Mouse (Mus musculus) midbrain, embryonic 12.5 days (tissue): ENCODE data around the gene Nfxl1. TPM values are rescaled to one million over a fixed set of nuclear protein-coding genes. Genes with fewer than 3 reads are reported as not detected.

Experiments used
- ATAC-seq: fragments of 200-750 bp; cut with Nextera tagmentation; 2 replicates; pipeline ENCODE4 v1.8.0; 2017; ENCODE audit warnings: low read depth, moderate TSS enrichment, moderate library complexity; ENCODE audit not compliant: low FRiP score
- H3K27ac ChIP-seq: fragments of 300-500 bp; sonication (generic); replicated peaks from 2 replicates; pipeline ENCODE4 v1.5.1; 2016; ENCODE audit warnings: mild to moderate bottlenecking
- H3K27me3 ChIP-seq: fragments of 300-500 bp; sonication (generic); 2 replicates; pipeline ENCODE4 v1.6.1; 2016; ENCODE audit warnings: mild to moderate bottlenecking
- H3K36me3 ChIP-seq: fragments of 300-500 bp; sonication (generic); 2 replicates; pipeline ENCODE4 v1.6.1; 2016
- H3K4me1 ChIP-seq: fragments of 300-500 bp; sonication (generic); 2 replicates; pipeline ENCODE4 v1.6.1; 2016
- H3K4me2 ChIP-seq: fragments of 300-500 bp; sonication (generic); replicated peaks from 2 replicates; pipeline ENCODE4 v1.6.1; 2016; ENCODE audit warnings: mild to moderate bottlenecking, moderate library complexity
- H3K4me3 ChIP-seq: fragments of 300-500 bp; sonication (generic); 2 replicates; pipeline ENCODE4 v1.5.1; 2016; ENCODE audit warnings: mild to moderate bottlenecking
- H3K9ac ChIP-seq: fragments of 300-500 bp; sonication (generic); replicated peaks from 2 replicates; pipeline ENCODE4 v1.6.1; 2016; ENCODE audit warnings: mild to moderate bottlenecking, moderate library complexity
- H3K9me3 ChIP-seq: fragments of 300-500 bp; sonication (generic); 2 replicates; pipeline ENCODE4 v1.6.1; 2016; ENCODE audit warnings: mild to moderate bottlenecking
- WGBS: fragments of 180-500 bp; shearing (Covaris S2); methylation state at CpG from one replicate; pipeline ENCODE4 v1.1.7; 2016; 5-methylcytosine and 5-hydroxymethylcytosine counted together
- polyA plus RNA-seq: library from polyadenylated mRNA; unstranded; fragments of >200 nt; fragmentation: Nextera tagmentation; extraction: Ambion mirVana; gene quantifications from 2 replicates; pipeline ENCODE4 v1.2.1, GENCODE M21; 2016

Gene Nfxl1
- polyA plus RNA-seq, 1 experiment from 2014 or later = 24.9 TPM

DNA sequence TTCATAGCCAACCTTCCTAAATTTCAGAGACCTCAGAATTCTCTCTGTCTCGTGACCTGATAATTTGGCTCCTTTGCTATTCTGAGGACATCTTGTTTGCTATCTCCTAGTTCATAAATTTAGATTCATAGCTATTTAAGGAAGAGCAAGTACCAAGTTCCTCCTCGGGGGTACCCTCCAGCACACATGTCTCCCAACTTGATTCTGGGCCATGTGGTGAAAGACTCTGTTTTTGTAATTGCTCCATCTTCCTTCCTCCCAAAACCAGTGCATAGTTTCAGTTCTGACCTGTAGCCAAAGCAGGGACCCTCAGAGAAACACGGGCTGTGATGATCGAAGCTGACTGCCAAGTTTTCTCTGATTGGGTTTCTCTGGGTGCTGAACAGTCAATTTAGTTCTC is 62.7 kb downstream of the Nfxl1 start:
- Histone ChIP-seq H3K9me3 (no peaks in the 10 kb centered on the region), H3K36me3 (no peaks in the 10 kb centered on the region), H3K4me2 (no peak overlapping the region), H3K27ac (no peak overlapping the region), H3K9ac (no peak overlapping the region), H3K27me3 (peaks cover 8% of the 10 kb centered on the region; the same call in 1 of the 2 replicates), H3K4me3 (no peak overlapping the region), H3K4me1 (no peaks in the 10 kb centered on the region)
- ATAC-seq = no peak
- WGBS = 90% methylated on average over 4 of the region's 4 CpGs

DNA sequence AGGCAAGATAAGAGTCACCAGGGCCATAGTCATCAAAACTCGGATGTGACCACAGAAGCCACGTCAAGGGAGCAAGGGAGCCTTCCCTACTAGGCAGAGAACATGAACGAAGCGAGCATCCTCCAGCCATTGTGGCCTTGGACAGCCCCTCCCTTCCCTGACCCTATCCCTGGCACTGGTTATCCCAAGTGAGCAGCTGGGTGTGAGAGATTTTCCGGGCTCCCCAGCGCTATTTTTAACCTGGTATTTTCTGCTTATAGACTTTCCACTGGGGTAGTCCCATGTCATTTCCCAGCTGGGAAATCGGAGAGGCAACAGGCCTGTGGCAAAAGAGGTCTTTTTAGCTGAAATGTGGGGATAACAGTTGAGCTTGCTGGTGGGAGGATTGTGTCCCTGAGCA is 65.6 kb downstream of the Nfxl1 start:
- no peak overlapping the region for H3K4me2 ChIP-seq
- no peaks in the 10 kb centered on the region for H3K36me3 ChIP-seq
- no peak overlapping the region for H3K9ac ChIP-seq
- WGBS = 84% methylated on average over 7 of the region's 7 CpGs
- no peaks in the 10 kb centered on the region for H3K27me3 ChIP-seq
- no peaks in the 10 kb centered on the region for H3K4me1 ChIP-seq
- no peak overlapping the region for H3K27ac ChIP-seq
- no peak for ATAC-seq
- no peak overlapping the region for H3K4me3 ChIP-seq
- no peaks in the 10 kb centered on the region for H3K9me3 ChIP-seq

DNA sequence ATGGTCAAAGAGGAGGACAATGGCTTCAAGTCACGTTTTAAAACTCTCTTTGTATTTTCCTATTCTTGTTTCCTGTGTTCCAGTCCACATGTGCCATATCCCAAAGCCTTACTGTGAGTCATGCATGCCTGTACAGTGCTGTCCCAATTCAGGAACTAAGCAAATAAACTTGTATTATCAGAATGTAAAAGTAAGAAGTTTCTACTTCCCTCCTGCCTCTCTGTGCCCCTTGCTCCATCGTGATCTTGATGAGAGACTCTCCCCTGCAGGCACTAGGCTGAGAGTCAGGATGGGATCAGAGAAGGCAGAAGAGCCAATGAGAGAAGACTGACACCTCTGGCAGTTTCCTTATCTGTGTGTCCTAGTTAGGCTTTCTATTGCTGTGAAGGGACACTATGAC is 68.3 kb downstream of the Nfxl1 start:
- H3K36me3 ChIP-seq = no peaks in the 10 kb centered on the region
- H3K4me1 ChIP-seq = no peaks in the 10 kb centered on the region
- 60% methylated on average over 2 of the region's 2 CpGs for WGBS
- no peak for ATAC-seq
- no peaks in the 10 kb centered on the region for H3K27me3 ChIP-seq
- H3K4me3 ChIP-seq = no peak overlapping the region
- H3K27ac ChIP-seq = no peak overlapping the region
- no peak overlapping the region for H3K4me2 ChIP-seq
- no peak overlapping the region for H3K9ac ChIP-seq
- no peaks in the 10 kb centered on the region for H3K9me3 ChIP-seq

DNA sequence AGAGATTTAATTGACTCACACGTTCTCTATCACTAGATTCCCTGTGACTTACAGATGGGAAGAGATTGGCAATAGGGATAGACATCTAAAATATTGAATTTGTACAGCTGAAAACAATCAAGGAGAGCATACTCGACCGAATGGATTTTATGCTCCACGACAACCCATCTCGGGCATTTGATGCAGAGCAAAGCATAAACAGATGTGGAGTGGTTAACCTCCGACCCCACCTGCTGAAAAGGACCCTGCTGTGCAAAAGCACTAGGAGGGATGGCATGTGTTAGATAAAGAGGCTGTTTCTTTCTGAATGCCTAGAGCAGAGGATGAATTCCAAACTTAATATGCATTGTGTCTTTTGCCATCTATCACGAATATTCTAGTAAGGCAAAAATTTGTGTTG is 79.0 kb downstream of the Nfxl1 start:
- no peaks in the 10 kb centered on the region for H3K27me3 ChIP-seq
- no peaks in the 10 kb centered on the region for H3K36me3 ChIP-seq
- H3K9ac ChIP-seq = no peak overlapping the region
- H3K4me1 ChIP-seq = no peaks in the 10 kb centered on the region
- WGBS = 27% methylated on average over 7 of the region's 7 CpGs
- H3K27ac ChIP-seq = no peak overlapping the region
- no peaks in the 10 kb centered on the region for H3K9me3 ChIP-seq
- no peak for ATAC-seq
- no peak overlapping the region for H3K4me2 ChIP-seq
- H3K4me3 ChIP-seq = no peak overlapping the region

DNA sequence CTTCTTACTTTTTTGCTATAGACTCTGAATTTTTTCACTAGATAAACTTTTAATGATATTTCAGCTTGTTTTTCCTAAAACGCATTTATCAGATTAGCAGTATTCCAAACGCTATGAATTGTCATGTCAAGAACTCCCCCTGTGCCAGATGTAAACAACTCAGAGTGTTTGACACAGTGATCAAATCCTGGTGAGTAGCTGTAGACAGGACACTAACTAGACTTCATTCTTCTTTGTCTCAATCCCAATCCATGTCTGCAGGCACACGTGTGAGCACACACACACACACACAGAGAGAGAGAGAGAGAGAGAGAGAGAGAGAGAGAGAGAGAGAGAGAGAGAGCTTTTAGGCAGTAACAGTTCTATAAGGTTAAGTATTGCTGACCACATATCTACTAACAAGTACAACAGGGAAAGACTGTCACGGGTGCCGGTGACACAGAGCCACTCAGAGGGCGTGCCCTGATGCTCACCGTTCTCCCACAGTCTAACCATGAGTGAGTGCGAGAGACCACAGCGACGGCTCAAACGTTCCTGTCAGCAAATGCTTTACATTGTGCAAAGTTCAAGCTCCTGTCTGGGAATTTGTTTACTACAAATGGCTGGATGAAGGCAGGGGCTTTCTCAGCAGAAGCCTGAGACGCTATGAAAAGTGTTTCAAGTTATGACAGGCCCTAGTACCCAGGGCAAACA is 87.0 kb downstream of the Nfxl1 start:
- H3K4me3 ChIP-seq = no peak overlapping the region
- no peak overlapping the region for H3K4me2 ChIP-seq
- no peaks in the 10 kb centered on the region for H3K9me3 ChIP-seq
- H3K27me3 ChIP-seq = no peaks in the 10 kb centered on the region
- H3K36me3 ChIP-seq = no peaks in the 10 kb centered on the region
- WGBS = 79% methylated on average over 12 of the region's 12 CpGs
- no peak overlapping the region for H3K27ac ChIP-seq
- H3K9ac ChIP-seq = no peak overlapping the region
- ATAC-seq = no peak
- no peaks in the 10 kb centered on the region for H3K4me1 ChIP-seq

DNA sequence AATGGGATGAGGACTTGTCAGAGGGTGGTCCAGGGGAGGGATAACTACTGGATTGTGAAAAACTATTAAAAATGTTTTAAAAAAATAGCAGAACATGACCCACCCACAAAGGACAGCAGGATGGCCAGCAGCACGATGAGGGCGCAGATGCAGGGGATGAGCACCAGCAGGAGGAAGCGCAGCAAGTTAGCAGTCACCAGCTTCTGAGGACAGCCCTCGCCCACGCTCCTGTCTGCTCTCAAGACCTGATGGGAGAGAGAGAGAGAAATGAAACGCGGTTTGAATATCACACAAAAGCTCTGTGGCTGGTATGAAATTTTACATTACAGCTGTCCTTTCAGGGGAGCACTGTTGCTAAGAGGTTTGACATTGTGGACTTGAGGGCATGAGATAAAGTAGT is 87.7 kb downstream of the Nfxl1 start:
- ATAC-seq = no peak
- Histone ChIP-seq H3K4me2 (no peak overlapping the region), H3K9ac (no peak overlapping the region), H3K4me3 (no peak overlapping the region), H3K36me3 (no peaks in the 10 kb centered on the region), H3K4me1 (no peaks in the 10 kb centered on the region), H3K9me3 (no peaks in the 10 kb centered on the region), H3K27me3 (no peaks in the 10 kb centered on the region), H3K27ac (no peak overlapping the region)
- WGBS = 80% methylated on average over 7 of the region's 7 CpGs

DNA sequence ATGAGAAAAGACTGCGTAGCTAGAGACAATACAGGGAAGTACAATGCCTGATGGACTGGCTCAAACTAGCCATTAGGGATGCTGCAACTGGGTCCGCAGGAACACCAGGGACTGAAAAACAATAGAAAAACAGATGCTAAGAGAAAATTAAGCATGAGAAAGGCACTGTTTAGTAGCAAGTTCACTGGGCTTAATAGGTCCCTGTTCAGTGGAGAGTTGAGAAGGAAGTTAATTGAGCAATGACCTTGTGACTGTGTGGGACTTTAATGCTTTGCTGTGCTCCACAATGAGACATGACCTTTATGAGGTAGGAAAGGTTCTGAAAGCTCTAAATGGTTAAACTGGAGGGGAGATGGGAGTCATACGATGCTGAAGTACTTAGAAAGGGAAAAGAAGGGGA is 94.6 kb downstream of the Nfxl1 start:
- Histone ChIP-seq H3K4me1 (no peaks in the 10 kb centered on the region), H3K27ac (no peak overlapping the region), H3K4me2 (no peak overlapping the region), H3K36me3 (no peaks in the 10 kb centered on the region), H3K9me3 (no peaks in the 10 kb centered on the region), H3K27me3 (no peaks in the 10 kb centered on the region), H3K9ac (no peak overlapping the region), H3K4me3 (no peak overlapping the region)
- WGBS = 74% methylated on average over 3 of the region's 3 CpGs
- ATAC-seq = no peak

Other genes with a start within 250 kb of the Nfxl1 start
- gene Corin, start 55.2 kb downstream of the Nfxl1 start, polyA plus RNA-seq = 3.2 and 9.3 TPM in 2 replicates
- gene Zar1, start 21.6 kb upstream of the Nfxl1 start, polyA plus RNA-seq = 2.0 and 2.6 TPM in 2 replicates
- 6.1 and 6.5 TPM in 2 replicates for gene Gm5868, start 27.9 kb upstream of the Nfxl1 start, polyA plus RNA-seq
- gene Cnga1, start 84.6 kb upstream of the Nfxl1 start, polyA plus RNA-seq = not detected in 2 replicates
- 0.35 and 0.68 TPM in 2 replicates for gene Nipal1, start 88.1 kb upstream of the Nfxl1 start, polyA plus RNA-seq
- 0.08 TPM in 1 of 2 replicates, not detected in the other for gene Txk, start 193.1 kb upstream of the Nfxl1 start, polyA plus RNA-seq